ENCODE assay signal across 18 mouse cellular contexts in the genomic region with DNA sequence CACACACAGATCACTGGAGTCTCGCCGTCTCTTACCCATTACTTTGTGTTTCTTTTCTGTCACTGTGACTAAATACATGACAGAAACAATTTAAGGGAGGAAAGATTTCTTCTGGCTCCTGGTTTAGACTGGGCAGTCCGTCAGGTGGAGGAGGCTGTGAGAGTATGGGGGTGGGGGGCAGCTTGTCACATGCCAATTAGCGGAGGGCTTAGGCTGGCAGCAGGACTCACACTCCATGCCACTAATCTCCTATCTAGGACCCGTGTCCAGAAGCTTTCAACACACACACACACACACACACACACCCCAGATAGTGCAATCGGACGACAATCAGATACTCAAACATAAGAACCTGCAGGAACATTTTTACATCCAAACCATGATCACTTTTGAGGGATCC.
"Had no signal": no experiment of that assay in that cellular context is flagged by ENCODE, and none has a peak within 500 bp of the region (broad histone marks: within the 10 kb centered on the region; RNA-seq: fewer than 3 reads in every experiment).

No protein-coding gene starts in this region.

- H3K27ac ChIP-seq: liver, embryonic 15.5 days; midbrain, embryonic 13.5 days; neural tube, embryonic 13.5 days; neural tube, embryonic 15.5 days had no signal

- H3K4me2 ChIP-seq: liver, embryonic 15.5 days; lung, embryonic 14.5 days; midbrain, embryonic 13.5 days; neural tube, embryonic 13.5 days; neural tube, embryonic 15.5 days had no signal

- ATAC-seq: liver, postnatal 0 days; midbrain, embryonic 13.5 days; midbrain, embryonic 16.5 days had no signal

- H3K27me3 ChIP-seq: liver, embryonic 15.5 days had no signal

- H3K9ac ChIP-seq: liver, embryonic 15.5 days; liver, postnatal 0 days; lung, embryonic 14.5 days; midbrain, embryonic 13.5 days; neural tube, embryonic 13.5 days; neural tube, embryonic 15.5 days had no signal

- H3K9me3 ChIP-seq: liver, embryonic 15.5 days; midbrain, embryonic 13.5 days; neural tube, embryonic 13.5 days; neural tube, embryonic 15.5 days had no signal

- DNase-seq: liver, postnatal 0 days; lung, embryonic 14.5 days; lung, postnatal 10 days; lung, postnatal 4 days; retina, postnatal 1 day; right cerebral cortex, adult 18-20 months; right cerebral cortex, postnatal 25 days; right cerebral cortex, postnatal 4 days; spleen, adult 18-20 months; thymus, adult 18-20 months; thymus, postnatal 14 days; thymus, postnatal 36 days had no signal

- H3K36me3 ChIP-seq: liver, embryonic 15.5 days; midbrain, embryonic 13.5 days; neural tube, embryonic 13.5 days; neural tube, embryonic 15.5 days had no signal

- H3K4me1 ChIP-seq: liver, embryonic 15.5 days had no signal

- H3K4me3 ChIP-seq: liver, embryonic 15.5 days; midbrain, embryonic 13.5 days; myocyte; neural tube, embryonic 13.5 days; neural tube, embryonic 15.5 days had no signal
